Mouse (Mus musculus) MEL (cell line): ENCODE measurements around the gene Dhdh.

Source experiments
- CTCF ChIP-seq, 3 experiments: IDR thresholded peaks in 2 of 3; conservative IDR thresholded peaks in 1 of 3; 2 replicates each; pipeline ENCODE4 v1.5.1; 2011 to 2012; ENCODE audit warnings: low read length in 3 of 3, low read depth in 2 of 3, mild to moderate bottlenecking in 2 of 3, improper control_type of control experiment in 1 of 3, inconsistent platforms in 1 of 3, mixed read lengths in 1 of 3, moderate library complexity in 1 of 3; ENCODE audit not compliant: control insufficient read depth in 1 of 3, insufficient read depth in 1 of 3, poor library complexity in 1 of 3, severe bottlenecking in 1 of 3
- E2F4 ChIP-seq: IDR thresholded peaks from 2 replicates; pipeline ENCODE4 v1.6.1; 2011; ENCODE audit warnings: low read depth, low read length, improper control_type of control experiment, borderline replicate concordance
- EP300 ChIP-seq, 2 experiments: IDR thresholded peaks; 2 replicates each; pipeline ENCODE4 v1.6.1; 2011; ENCODE audit warnings: improper control_type of control experiment in 2 of 2, low read length in 2 of 2, low read depth in 1 of 2, mild to moderate bottlenecking in 1 of 2
- ETS1 ChIP-seq: IDR thresholded peaks from 2 replicates; pipeline ENCODE4 v1.6.1; 2012; ENCODE audit warnings: low read depth, mild to moderate bottlenecking, inconsistent platforms, low read length, improper control_type of control experiment, moderate library complexity
- HCFC1 ChIP-seq: IDR thresholded peaks from 2 replicates; pipeline ENCODE4 v1.6.1; 2012; ENCODE audit warnings: low read depth, mild to moderate bottlenecking, inconsistent platforms, low read length, improper control_type of control experiment, moderate library complexity
- KAT2A ChIP-seq: conservative IDR thresholded peaks from 2 replicates; pipeline ENCODE4 v1.6.1; 2012; ENCODE audit warnings: low read depth, low read length, improper control_type of control experiment, inconsistent platforms
- MYC ChIP-seq: IDR thresholded peaks from 2 replicates; pipeline ENCODE4 v1.6.1; 2011; ENCODE audit warnings: low read depth, mild to moderate bottlenecking, low read length, improper control_type of control experiment, moderate library complexity
- NELFE ChIP-seq: IDR thresholded peaks from 2 replicates; pipeline ENCODE4 v1.6.1; 2011; ENCODE audit warnings: low read depth, low read length, improper control_type of control experiment
- POLR2A ChIP-seq, 2 experiments: IDR thresholded peaks; 2 replicates each; pipeline ENCODE4 v1.6.1; 2011 to 2012; ENCODE audit warnings: low read length in 2 of 2, mild to moderate bottlenecking in 2 of 2, control low read depth in 1 of 2, improper control_type of control experiment in 1 of 2, low read depth in 1 of 2, moderate library complexity in 1 of 2; ENCODE audit not compliant: control insufficient read depth in 1 of 2, insufficient read depth in 1 of 2, poor library complexity in 1 of 2
- RAD21 ChIP-seq: IDR thresholded peaks from 2 replicates; pipeline ENCODE4 v1.6.1; 2011; ENCODE audit warnings: mild to moderate bottlenecking, low read depth, low read length, improper control_type of control experiment
- TCF12 ChIP-seq: IDR thresholded peaks from 2 replicates; pipeline ENCODE4 v1.6.1; 2014; ENCODE audit warnings: low read depth, mild to moderate bottlenecking, inconsistent platforms, low read length, improper control_type of control experiment, moderate library complexity
- USF1 ChIP-seq: IDR thresholded peaks from 2 replicates; pipeline ENCODE4 v1.6.1; 2014; ENCODE audit warnings: low read depth, mild to moderate bottlenecking, inconsistent platforms, low read length, improper control_type of control experiment, moderate library complexity
- USF2 ChIP-seq, 2 experiments: IDR thresholded peaks; 2 replicates each; pipeline ENCODE4 v1.6.1; 2011 to 2012; ENCODE audit warnings: improper control_type of control experiment in 2 of 2, low read length in 2 of 2, borderline replicate concordance in 1 of 2, inconsistent platforms in 1 of 2, low read depth in 1 of 2, mild to moderate bottlenecking in 1 of 2; ENCODE audit not compliant: insufficient read depth in 1 of 2
- ZMIZ1 ChIP-seq: IDR thresholded peaks from 2 replicates; pipeline ENCODE4 v1.6.1; 2012; ENCODE audit warnings: low read depth, mild to moderate bottlenecking, inconsistent platforms, low read length, improper control_type of control experiment, moderate library complexity

DNA sequence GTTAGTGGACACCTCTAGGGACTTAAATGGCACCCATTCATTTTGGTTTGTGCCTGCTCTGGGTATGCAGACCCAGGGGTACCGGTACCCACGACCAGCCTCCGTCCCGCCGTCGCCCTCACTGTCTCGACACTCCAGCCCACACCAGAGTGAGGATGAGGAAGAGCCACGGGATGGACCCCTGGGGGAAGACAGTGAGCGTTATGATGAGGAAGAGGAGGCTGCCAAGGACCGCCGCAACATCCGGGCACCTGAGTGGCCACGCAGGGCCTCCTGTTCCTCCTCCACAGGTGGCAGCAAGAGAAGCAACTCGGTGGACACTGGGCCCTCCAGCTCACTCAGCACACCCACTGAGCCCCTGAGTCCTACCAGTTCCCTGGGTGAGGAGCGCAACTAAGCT lies 33.6 kb downstream of the Dhdh start:
- no peak for TF ChIP-seq ETS1
- no peak for TF ChIP-seq EP300 (IDR thresholded peaks at IDR 0.05; ENCODE audit: low read depth in 1 of 2, low read length in 2 of 2)
- TF ChIP-seq TCF12 = no peak
- TF ChIP-seq POLR2A (IDR thresholded peaks at IDR 0.05; ENCODE audit: control insufficient read depth in 1 of 2, insufficient read depth in 1 of 2, low read depth in 1 of 2, low read length in 2 of 2, poor library complexity in 1 of 2) = no peak
- TF ChIP-seq USF2 (IDR thresholded peaks at IDR 0.05; ENCODE audit: borderline replicate concordance in 1 of 2, insufficient read depth in 1 of 2, low read depth in 1 of 2, low read length in 2 of 2) = no peak
- no peak for TF ChIP-seq CTCF (IDR thresholded peaks at IDR 0.05 in 2 of 3, conservative IDR thresholded peaks at IDR 0.05 in 1 of 3; ENCODE audit: control insufficient read depth in 1 of 3, insufficient read depth in 1 of 3, low read depth in 2 of 3, low read length in 3 of 3, poor library complexity in 1 of 3, severe bottlenecking in 1 of 3)
- no peak for TF ChIP-seq RAD21
- no peak for TF ChIP-seq HCFC1
- no peak for TF ChIP-seq MYC
- no peak for TF ChIP-seq E2F4
- TF ChIP-seq USF1 = no peak
- no peak for TF ChIP-seq NELFE
- TF ChIP-seq KAT2A = no peak
- no peak for TF ChIP-seq ZMIZ1
